Mouse (Mus musculus) spleen, adult 2 months (tissue): Measurements from ENCODE around the gene Sdk1. TPM values are rescaled to one million over a fixed set of nuclear protein-coding genes. Genes with fewer than 3 reads are reported as not detected.

Source experiments
- DNase-seq, 2 experiments: peaks; one replicate each; pipeline versions ENCODE4 v3.0.0 to v3.0.0-alpha.2; 2012 to 2021; ENCODE audit warnings: low spot score in 2 of 2, low read depth in 1 of 2
- H3K27ac ChIP-seq: fragments of 200-500 bp; 2 replicates; pipeline ENCODE4 v1.5.1; 2012; ENCODE audit warnings: low read length, inconsistent platforms; ENCODE audit not compliant: insufficient read depth
- H3K27me3 ChIP-seq: fragments of 200-500 bp; 2 replicates; pipeline ENCODE4 v1.6.1; 2012; ENCODE audit warnings: mild to moderate bottlenecking, moderate library complexity, low read length, inconsistent platforms; ENCODE audit not compliant: control insufficient read depth, insufficient read depth
- H3K36me3 ChIP-seq: fragments of 200-500 bp; 2 replicates; pipeline ENCODE4 v1.6.1; 2012; ENCODE audit warnings: mild to moderate bottlenecking, low read length, inconsistent platforms; ENCODE audit not compliant: control insufficient read depth, insufficient read depth
- H3K4me1 ChIP-seq: fragments of 200-500 bp; 2 replicates; pipeline ENCODE4 v1.6.1; 2011; ENCODE audit warnings: inconsistent platforms; ENCODE audit not compliant: control insufficient read depth, insufficient read depth, insufficient read length
- H3K4me3 ChIP-seq: fragments of 200-500 bp; 2 replicates; pipeline ENCODE4 v1.5.1; 2011; ENCODE audit warnings: mild to moderate bottlenecking, inconsistent platforms; ENCODE audit not compliant: insufficient read depth, insufficient read length; ENCODE audit errors: extremely low read depth
- CTCF ChIP-seq: fragments of 200-500 bp; IDR thresholded peaks from 2 replicates; pipeline ENCODE4 v1.5.1; 2011; ENCODE audit warnings: mild to moderate bottlenecking, inconsistent platforms; ENCODE audit not compliant: insufficient read depth, insufficient read length, insufficient replicate concordance; ENCODE audit errors: extremely low read depth
- POLR2A ChIP-seq: fragments of 200-500 bp; IDR thresholded peaks from 2 replicates; pipeline ENCODE4 v1.6.1; 2011; ENCODE audit warnings: low read depth, low read length, inconsistent platforms
- WGBS: fragments of 180-500 bp; shearing (Covaris S2); methylation state at CpG from one replicate; pipeline ENCODE4 v1.1.7; 2018; 5-methylcytosine and 5-hydroxymethylcytosine counted together
- polyA plus RNA-seq: library from polyadenylated mRNA; depleted of rRNA; stranded (reverse); fragments of >200 nt; gene quantifications from 2 replicates; pipeline ENCODE4 v1.2.3, GENCODE M21; 2012

The Sdk1 gene
- polyA plus RNA-seq, 1 experiment = 0.62 TPM

DNA sequence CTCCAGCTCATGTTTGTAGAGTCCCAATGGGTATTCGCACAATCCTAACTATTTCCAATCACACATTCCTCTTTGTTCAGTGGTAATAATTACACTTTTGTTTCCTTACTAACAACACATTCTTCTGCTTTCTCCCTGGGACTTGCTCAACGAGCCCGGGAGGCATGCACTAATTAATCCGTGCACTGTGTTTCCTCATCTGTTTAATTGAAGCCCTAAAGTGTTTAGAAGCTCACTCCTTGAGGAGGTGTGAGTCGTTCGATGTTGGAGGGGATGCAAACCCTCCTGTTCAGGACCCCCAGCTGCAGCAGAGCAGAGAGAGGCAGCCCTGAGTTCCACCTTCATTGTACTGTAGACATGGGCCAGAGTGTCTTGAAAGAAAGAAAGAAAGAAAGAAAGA is 452.4 kb downstream of the Sdk1 start:
- H3K36me3 ChIP-seq = no peaks in the 10 kb centered on the region
- no peaks in the 10 kb centered on the region for H3K27me3 ChIP-seq
- 75% methylated on average over 6 of the region's 6 CpGs for WGBS
- TF ChIP-seq POLR2A (no peak), CTCF (no peak)
- H3K4me1 ChIP-seq = no peaks in the 10 kb centered on the region
- H3K27ac ChIP-seq = no peak overlapping the region
- no peak overlapping the region for H3K4me3 ChIP-seq
- no peak for DNase-seq

DNA sequence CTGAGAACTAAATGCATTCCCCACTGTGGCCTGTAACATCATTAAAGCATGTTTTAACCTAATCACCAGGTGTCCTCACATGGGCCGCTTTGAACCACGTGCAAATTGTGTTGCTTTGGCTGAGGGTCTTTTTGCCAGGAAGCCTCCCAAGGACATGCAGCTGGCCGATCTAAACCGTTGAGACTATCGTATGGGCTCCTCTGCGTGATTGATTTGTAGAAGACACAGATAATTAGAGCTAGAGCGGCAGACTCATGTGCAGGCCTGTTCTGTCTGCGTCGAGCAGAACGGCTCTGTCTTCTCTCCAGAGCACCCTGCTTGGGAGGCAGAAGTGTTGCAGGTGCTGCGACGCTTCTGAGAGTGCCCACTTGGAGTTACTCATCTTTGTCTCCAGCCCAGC is 453.6 kb downstream of the Sdk1 start:
- TF ChIP-seq POLR2A (no peak), CTCF (no peak)
- no peaks in the 10 kb centered on the region for H3K36me3 ChIP-seq
- no peak for DNase-seq
- 82% methylated on average over 12 of the region's 12 CpGs for WGBS
- H3K27ac ChIP-seq = no peak overlapping the region
- H3K4me3 ChIP-seq = no peak overlapping the region
- H3K4me1 ChIP-seq = no peaks in the 10 kb centered on the region
- H3K27me3 ChIP-seq = no peaks in the 10 kb centered on the region

DNA sequence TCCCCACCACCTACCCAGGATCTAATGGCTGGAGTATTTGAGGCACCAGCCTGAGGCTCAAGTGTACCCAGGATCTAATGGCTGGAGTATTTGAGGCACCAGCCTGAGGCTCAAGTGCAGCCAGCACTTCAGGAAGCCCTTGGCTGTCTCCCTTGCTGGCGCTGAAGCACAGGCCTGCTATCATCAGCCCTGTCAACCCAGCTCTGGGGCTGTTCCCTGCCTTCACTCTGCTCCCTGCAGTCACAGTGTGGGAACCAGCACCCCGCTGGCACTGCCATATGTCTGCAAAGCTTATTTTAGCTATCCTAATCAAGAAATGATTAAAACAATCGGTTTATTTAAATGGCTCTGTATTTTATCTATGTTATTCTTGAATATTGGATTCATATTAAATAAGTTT is 457.1 kb downstream of the Sdk1 start:
- 68% methylated on average over 3 of the region's 3 CpGs for WGBS
- Histone ChIP-seq H3K4me1 (no peaks in the 10 kb centered on the region), H3K4me3 (no peak overlapping the region), H3K36me3 (no peaks in the 10 kb centered on the region), H3K27me3 (no peaks in the 10 kb centered on the region), H3K27ac (no peak overlapping the region)
- DNase-seq = no peak
- TF ChIP-seq CTCF (no peak), POLR2A (no peak)

DNA sequence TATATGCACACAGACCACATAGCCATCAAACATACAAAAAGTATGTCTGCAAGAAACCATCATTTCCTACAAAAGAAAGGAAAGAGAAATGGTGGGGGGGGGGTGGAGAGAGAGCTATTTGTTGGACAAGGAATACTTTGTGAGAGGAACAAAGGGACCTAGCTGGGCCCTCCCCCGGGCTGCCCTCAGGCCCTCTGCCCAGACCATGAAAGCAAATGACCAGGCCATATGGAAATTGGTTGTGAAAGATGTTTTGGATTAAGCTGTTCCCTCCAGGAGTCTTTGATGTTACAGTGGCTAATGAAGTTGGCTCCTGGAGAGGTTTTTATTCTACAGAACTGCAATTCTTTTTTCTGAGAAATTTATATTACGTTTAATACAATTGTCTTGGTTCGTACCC is 479.5 kb downstream of the Sdk1 start:
- H3K36me3 ChIP-seq = no peaks in the 10 kb centered on the region
- no peaks in the 10 kb centered on the region for H3K27me3 ChIP-seq
- no peak for DNase-seq
- no peak overlapping the region for H3K4me3 ChIP-seq
- no peaks in the 10 kb centered on the region for H3K4me1 ChIP-seq
- no peak for TF ChIP-seq CTCF
- TF ChIP-seq POLR2A = no peak
- WGBS = 79% methylated on average over 3 of the region's 3 CpGs
- H3K27ac ChIP-seq = no peak overlapping the region

DNA sequence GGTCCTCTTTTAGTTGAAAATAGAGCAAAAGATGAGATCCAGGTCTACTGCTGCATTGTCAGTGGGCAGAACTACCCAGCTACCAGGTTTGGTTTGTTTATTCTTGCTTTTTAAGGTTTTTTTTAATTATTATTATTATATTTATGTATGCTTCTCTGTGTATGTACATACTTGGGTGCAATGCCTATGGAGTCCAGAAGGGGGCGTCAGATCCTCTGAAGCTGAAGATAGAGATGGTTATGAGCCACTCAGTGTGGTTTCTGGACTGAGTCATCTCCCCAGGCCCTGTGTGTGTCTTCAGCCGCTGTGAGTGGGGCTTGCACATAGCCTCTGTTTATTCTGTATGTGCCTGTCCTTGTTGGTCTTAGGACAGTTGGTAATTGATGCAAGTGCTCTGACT is 486.7 kb downstream of the Sdk1 start:
- no peak for DNase-seq
- WGBS = 68% methylated on average over 2 of the region's 2 CpGs
- TF ChIP-seq CTCF = no peak
- no peak for TF ChIP-seq POLR2A

DNA sequence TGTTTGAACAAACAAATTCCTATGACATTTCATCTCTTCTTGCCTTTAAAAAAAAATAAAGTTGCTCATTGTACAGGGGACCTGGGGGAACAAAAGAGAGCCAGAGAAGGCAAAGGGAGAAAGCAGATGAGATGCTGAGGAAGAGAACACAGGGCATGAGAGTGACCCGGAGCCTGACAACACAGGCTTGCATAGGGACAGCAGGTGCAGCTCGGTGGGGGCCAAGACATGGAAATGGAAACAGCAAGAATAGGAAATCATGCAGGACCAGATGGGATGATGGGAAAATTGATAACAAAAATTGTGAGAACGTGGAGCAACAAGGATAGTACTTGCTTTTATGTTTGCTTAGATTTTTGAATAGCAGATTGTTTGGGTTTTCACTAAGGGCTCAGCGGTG is 488.7 kb downstream of the Sdk1 start:
- TF ChIP-seq POLR2A = no peak
- TF ChIP-seq CTCF = no peak
- WGBS = 72% methylated on average over 4 of the region's 4 CpGs
- no peak overlapping the region for H3K4me3 ChIP-seq
- H3K27ac ChIP-seq = no peak overlapping the region
- H3K27me3 ChIP-seq = no peaks in the 10 kb centered on the region
- no peak for DNase-seq
- no peaks in the 10 kb centered on the region for H3K4me1 ChIP-seq
- H3K36me3 ChIP-seq = no peaks in the 10 kb centered on the region

More for the DNA sequence above, 486.7 kb downstream of the Sdk1 start:
- Histone ChIP-seq H3K27me3 (no peaks in the 10 kb centered on the region), H3K27ac (no peak overlapping the region), H3K4me3 (no peak overlapping the region), H3K36me3 (no peaks in the 10 kb centered on the region), H3K4me1 (no peaks in the 10 kb centered on the region)

DNA sequence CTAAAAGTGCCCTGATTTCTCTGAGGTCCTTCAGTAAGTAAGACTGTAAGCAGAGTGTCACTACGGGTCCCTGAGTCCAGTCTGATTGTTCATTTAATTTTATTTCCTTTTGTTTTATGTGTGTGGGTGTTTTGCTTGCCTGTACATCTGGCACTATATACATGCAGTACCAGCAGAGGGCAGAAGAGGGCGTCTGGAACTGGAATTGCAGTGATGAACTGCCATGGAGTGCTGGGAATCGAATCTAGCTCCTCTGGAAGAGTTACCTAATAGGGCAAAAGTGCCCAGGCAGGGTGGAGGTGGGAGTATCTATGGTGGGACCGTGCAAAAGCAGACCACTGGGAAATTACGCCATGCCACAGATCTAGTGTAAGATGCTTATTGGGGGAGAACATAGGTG is 497.4 kb downstream of the Sdk1 start:
- H3K4me1 ChIP-seq = no peaks in the 10 kb centered on the region
- WGBS = 68% methylated on average over 5 of the region's 5 CpGs
- H3K4me3 ChIP-seq = no peak overlapping the region
- no peak overlapping the region for H3K27ac ChIP-seq
- no peak for DNase-seq
- TF ChIP-seq CTCF (no peak), POLR2A (no peak)
- H3K36me3 ChIP-seq = no peaks in the 10 kb centered on the region
- no peaks in the 10 kb centered on the region for H3K27me3 ChIP-seq
